Mouse (Mus musculus) intestine, embryonic 15.5 days (tissue): ENCODE results near the gene Sh3pxd2b. TPM values are rescaled to one million over a fixed set of nuclear protein-coding genes. Genes with fewer than 3 reads are reported as not detected.

Source experiments
- ATAC-seq: fragments of 200-750 bp; cut with Nextera tagmentation; 2 replicates; pipeline ENCODE4 v1.8.0; 2017; ENCODE audit warnings: moderate TSS enrichment, moderate library complexity
- H3K27ac ChIP-seq: fragments of 300-500 bp; sonication (generic); 2 replicates; pipeline ENCODE4 v1.5.1; 2015; ENCODE audit warnings: mild to moderate bottlenecking, inconsistent platforms
- H3K27me3 ChIP-seq: fragments of 300-500 bp; sonication (generic); replicated peaks from 2 replicates; pipeline ENCODE4 v1.6.1; 2015; ENCODE audit warnings: inconsistent platforms
- H3K36me3 ChIP-seq: fragments of 300-500 bp; sonication (generic); 2 replicates; pipeline ENCODE4 v1.6.1; 2015; ENCODE audit warnings: inconsistent platforms
- H3K4me1 ChIP-seq: fragments of 300-500 bp; sonication (generic); replicated peaks from 2 replicates; pipeline ENCODE4 v1.6.1; 2015; ENCODE audit warnings: inconsistent platforms
- H3K4me2 ChIP-seq: fragments of 300-500 bp; sonication (generic); replicated peaks from 2 replicates; pipeline ENCODE4 v1.6.1; 2015; ENCODE audit warnings: mild to moderate bottlenecking, inconsistent platforms
- H3K4me3 ChIP-seq: fragments of 300-500 bp; sonication (generic); replicated peaks from 2 replicates; pipeline ENCODE4 v1.5.1; 2015; ENCODE audit warnings: inconsistent platforms
- H3K9ac ChIP-seq: fragments of 300-500 bp; sonication (generic); 2 replicates; pipeline ENCODE4 v1.6.1; 2015; ENCODE audit warnings: inconsistent platforms
- H3K9me3 ChIP-seq: fragments of 300-500 bp; sonication (generic); 2 replicates; pipeline ENCODE4 v1.6.1; 2016; ENCODE audit warnings: inconsistent platforms
- WGBS: fragments of 180-500 bp; shearing (Covaris S2); methylation state at CpG from one replicate; pipeline ENCODE4 v1.1.7; 2015; 5-methylcytosine and 5-hydroxymethylcytosine counted together
- polyA plus RNA-seq: library from polyadenylated mRNA; unstranded; fragments of >200 nt; fragmentation: Nextera tagmentation; extraction: Ambion mirVana; gene quantifications from 2 replicates; pipeline ENCODE4 v1.2.1, GENCODE M21; 2015

The Sh3pxd2b gene
- polyA plus RNA-seq, 1 experiment from 2014 or later = 12.9 TPM

- peak; percentile 32 for ATAC-seq
- H3K27me3 ChIP-seq = no peaks in the 10 kb centered on the region
- no peaks in the 10 kb centered on the region for H3K9me3 ChIP-seq
- H3K27ac ChIP-seq = peak overlapping the region; percentile 23
- no peaks in the 10 kb centered on the region for H3K36me3 ChIP-seq
- H3K4me1 ChIP-seq = peaks cover 32% of the 10 kb centered on the region
- WGBS = 57% methylated on average over 6 of the region's 6 CpGs
- no peak overlapping the region for H3K4me3 ChIP-seq
- H3K9ac ChIP-seq = no peak overlapping the region
- H3K4me2 ChIP-seq = no peak overlapping the region
These were observed 1.9 kb upstream of the Sh3pxd2b start for GRCm38 (mm10) chr11:32345504-32346297.

- peaks cover 12% of the 10 kb centered on the region; the same call in 1 of the 2 replicates for H3K36me3 ChIP-seq
- H3K4me2 ChIP-seq = peak overlapping the region; percentile 83
- H3K27me3 ChIP-seq = no peaks in the 10 kb centered on the region
- no peaks in the 10 kb centered on the region for H3K9me3 ChIP-seq
- peak; percentile 21; the same call in 1 of the 2 replicates for ATAC-seq
- peaks cover 27% of the 10 kb centered on the region for H3K4me1 ChIP-seq
- peak overlapping the region; percentile 66 for H3K27ac ChIP-seq
- WGBS = 6% methylated on average over 10 of the region's 10 CpGs
- H3K4me3 ChIP-seq = peak overlapping the region; percentile 86
- peak overlapping the region; percentile 85 for H3K9ac ChIP-seq
These were observed 385 bp upstream of the Sh3pxd2b start for GRCm38 (mm10) chr11:32347264-32347606.

- WGBS = 18% methylated on average over 9 of the region's 9 CpGs
- peak overlapping the region; percentile 86 for H3K4me3 ChIP-seq
- H3K27me3 ChIP-seq = no peaks in the 10 kb centered on the region
- peak overlapping the region; percentile 85 for H3K9ac ChIP-seq
- H3K36me3 ChIP-seq = peaks cover 13% of the 10 kb centered on the region; the same call in 1 of the 2 replicates
- peaks cover 25% of the 10 kb centered on the region for H3K4me1 ChIP-seq
- H3K9me3 ChIP-seq = no peaks in the 10 kb centered on the region
- peak overlapping the region; percentile 83 for H3K4me2 ChIP-seq
- ATAC-seq = no peak
- peak overlapping the region; percentile 70 for H3K27ac ChIP-seq
These were observed 1.0 kb downstream of the Sh3pxd2b start for GRCm38 (mm10) chr11:32348433-32349283.

- Histone ChIP-seq H3K27me3 (no peaks in the 10 kb centered on the region), H3K9me3 (no peaks in the 10 kb centered on the region), H3K9ac (peak overlapping the region; percentile 18; the same call in 1 of the 2 replicates), H3K4me3 (peak overlapping the region; percentile 86), H3K27ac (no peak overlapping the region), H3K36me3 (peaks cover 13% of the 10 kb centered on the region; the same call in 1 of the 2 replicates), H3K4me2 (peak overlapping the region; percentile 83), H3K4me1 (peaks cover 25% of the 10 kb centered on the region)
- no peak for ATAC-seq
- 65% methylated on average over 13 of the region's 13 CpGs for WGBS
These were observed 1.8 kb downstream of the Sh3pxd2b start for GRCm38 (mm10) chr11:32349284-32349953.

- ATAC-seq = no peak
- Histone ChIP-seq H3K4me2 (no peak overlapping the region), H3K4me3 (no peak overlapping the region), H3K9ac (no peak overlapping the region), H3K27ac (no peak overlapping the region), H3K9me3 (no peaks in the 10 kb centered on the region), H3K27me3 (no peaks in the 10 kb centered on the region), H3K4me1 (peaks cover 19% of the 10 kb centered on the region), H3K36me3 (peaks cover 13% of the 10 kb centered on the region; the same call in 1 of the 2 replicates)
- 69% methylated on average over 6 of the region's 6 CpGs for WGBS
These were observed 5.3 kb downstream of the Sh3pxd2b start for GRCm38 (mm10) chr11:32352946-32353345.

- 71% methylated on average over 1 of the region's 1 CpGs for WGBS
- no peak for ATAC-seq
These were observed 7.8 kb downstream of the Sh3pxd2b start for GRCm38 (mm10) chr11:32355377-32355776.

GRCm38 (mm10) chr11:32357686-32358085 is 10.1 kb downstream of the Sh3pxd2b start:
- Histone ChIP-seq H3K4me3 (no peak overlapping the region), H3K9ac (no peak overlapping the region), H3K4me2 (no peak overlapping the region), H3K36me3 (no peaks in the 10 kb centered on the region), H3K27me3 (no peaks in the 10 kb centered on the region), H3K4me1 (peaks cover 10% of the 10 kb centered on the region), H3K27ac (no peak overlapping the region), H3K9me3 (no peaks in the 10 kb centered on the region)
- no peak for ATAC-seq
- WGBS = 66% methylated on average over 9 of the region's 9 CpGs

More at GRCm38 (mm10) chr11:32355377-32355776, 7.8 kb downstream of the Sh3pxd2b start:
- no peaks in the 10 kb centered on the region for H3K9me3 ChIP-seq
- H3K4me1 ChIP-seq = peaks cover 10% of the 10 kb centered on the region; the same call in 1 of the 2 replicates
- peaks cover 13% of the 10 kb centered on the region; the same call in 1 of the 2 replicates for H3K36me3 ChIP-seq
- H3K4me3 ChIP-seq = no peak overlapping the region
- H3K4me2 ChIP-seq = no peak overlapping the region
- H3K27ac ChIP-seq = no peak overlapping the region
- no peaks in the 10 kb centered on the region for H3K27me3 ChIP-seq
- no peak overlapping the region for H3K9ac ChIP-seq

GRCm38 (mm10) chr11:32358399-32358798 is 10.8 kb downstream of the Sh3pxd2b start:
- WGBS = 69% methylated on average over 6 of the region's 6 CpGs

GRCm38 (mm10) chr11:32359566-32359965 is 11.9 kb downstream of the Sh3pxd2b start:
- Histone ChIP-seq H3K4me3 (no peak overlapping the region), H3K27ac (no peak overlapping the region), H3K9me3 (no peaks in the 10 kb centered on the region), H3K4me2 (no peak overlapping the region), H3K36me3 (no peaks in the 10 kb centered on the region), H3K9ac (no peak overlapping the region), H3K4me1 (peaks cover 29% of the 10 kb centered on the region), H3K27me3 (no peaks in the 10 kb centered on the region)
- WGBS = 84% methylated on average over 4 of the region's 4 CpGs
- ATAC-seq = no peak

More at GRCm38 (mm10) chr11:32358399-32358798, 10.8 kb downstream of the Sh3pxd2b start:
- Histone ChIP-seq H3K4me3 (no peak overlapping the region), H3K9ac (no peak overlapping the region), H3K27me3 (no peaks in the 10 kb centered on the region), H3K4me1 (peaks cover 17% of the 10 kb centered on the region), H3K36me3 (no peaks in the 10 kb centered on the region), H3K4me2 (no peak overlapping the region), H3K9me3 (no peaks in the 10 kb centered on the region), H3K27ac (no peak overlapping the region)
- no peak for ATAC-seq

- ATAC-seq = no peak
- Histone ChIP-seq H3K4me2 (no peak overlapping the region), H3K4me3 (no peak overlapping the region), H3K9me3 (no peaks in the 10 kb centered on the region), H3K27ac (no peak overlapping the region), H3K9ac (no peak overlapping the region), H3K36me3 (no peaks in the 10 kb centered on the region), H3K27me3 (no peaks in the 10 kb centered on the region), H3K4me1 (peaks cover 29% of the 10 kb centered on the region)
- 92% methylated on average over 9 of the region's 9 CpGs for WGBS
These were observed 14.2 kb downstream of the Sh3pxd2b start for GRCm38 (mm10) chr11:32361774-32362173.

- 63% methylated on average over 3 of the region's 3 CpGs for WGBS
- peak; percentile 51 for ATAC-seq
- no peak overlapping the region for H3K27ac ChIP-seq
These were observed 15.6 kb downstream of the Sh3pxd2b start for GRCm38 (mm10) chr11:32363188-32363587.

More at GRCm38 (mm10) chr11:32363188-32363587, 15.6 kb downstream of the Sh3pxd2b start:
- no peaks in the 10 kb centered on the region for H3K36me3 ChIP-seq
- no peaks in the 10 kb centered on the region for H3K27me3 ChIP-seq
- no peak overlapping the region for H3K4me3 ChIP-seq
- no peaks in the 10 kb centered on the region for H3K9me3 ChIP-seq
- H3K4me2 ChIP-seq = no peak overlapping the region
- peaks cover 25% of the 10 kb centered on the region for H3K4me1 ChIP-seq
- H3K9ac ChIP-seq = no peak overlapping the region
